Mouse (Mus musculus): ENCODE measurements around the gene Lrtm1. TPM values are rescaled to one million over a fixed set of nuclear protein-coding genes. Genes with fewer than 3 reads are reported as not detected.

The Lrtm1 gene
- 0.02 and 0.05 TPM in 2 replicates for polyA plus RNA-seq (2015; fragmentation: Nextera tagmentation; extraction: Ambion mirVana)

GRCm38 (mm10) chr14:29017883-29018282 lies at the start of gene Lrtm1:
TSS of gene Lrtm1 (plus strand) at chr14:29018208.
- H3K4me3 ChIP-seq (replicated peaks): no peak within 1 kb of the TSS
- no peak within 1 kb of the TSS for H3K4me2 ChIP-seq

GRCm38 (mm10) chr14:28969247-28969646 lies 48.8 kb upstream of the Lrtm1 start:
- DNase-seq (no peak), ATAC-seq (ENCODE audit: low read depth) (no peak)
- Histone ChIP-seq H3K4me2 (no peak overlapping the region), H3K36me3 (no peaks in the 10 kb centered on the region), H3K4me1 (replicated peaks) (no peaks in the 10 kb centered on the region), H3K4me3 (replicated peaks) (no peak overlapping the region), H3K27ac (no peak overlapping the region), H3K27me3 (no peaks in the 10 kb centered on the region), H3K9ac (no peak overlapping the region), H3K9me3 (replicated peaks) (no peaks in the 10 kb centered on the region)
- 67% methylated on average over 4 of the region's 4 CpGs for WGBS (ENCODE audit: insufficient replicate concordance)

More at GRCm38 (mm10) chr14:29017883-29018282, at the start of gene Lrtm1:
- Histone ChIP-seq H3K27ac (no peak within 1 kb of the TSS), H3K9me3 (replicated peaks) (no peaks in the 10 kb centered on the region), H3K27me3 (no peaks in the 10 kb centered on the region), H3K36me3 (no peaks in the 10 kb centered on the region), H3K9ac (no peak within 1 kb of the TSS), H3K4me1 (replicated peaks) (0 out of 2 replicates have a peak, but pooled peaks cover 6% of the 10 kb centered on the region)
- 18% methylated on average over 5 of the region's 5 CpGs for WGBS (ENCODE audit: insufficient replicate concordance)
- ATAC-seq (ENCODE audit: low read depth): no peak
- DNase-seq: no peak

GRCm38 (mm10) chr14:28972620-28973019 lies 45.4 kb upstream of the Lrtm1 start:
- no peak overlapping the region for H3K4me3 ChIP-seq (replicated peaks)
- no peaks in the 10 kb centered on the region for H3K4me1 ChIP-seq (replicated peaks)
- no peak overlapping the region for H3K9ac ChIP-seq
- no peak overlapping the region for H3K4me2 ChIP-seq
- DNase-seq (no peak), ATAC-seq (ENCODE audit: low read depth) (no peak)
- no peak overlapping the region for H3K27ac ChIP-seq
- no peaks in the 10 kb centered on the region for H3K9me3 ChIP-seq (replicated peaks)
- 63% methylated on average over 5 of the region's 5 CpGs for WGBS (ENCODE audit: insufficient replicate concordance)
- no peaks in the 10 kb centered on the region for H3K27me3 ChIP-seq
- no peaks in the 10 kb centered on the region for H3K36me3 ChIP-seq

GRCm38 (mm10) chr14:28979230-28979629 lies 38.8 kb upstream of the Lrtm1 start:
- Histone ChIP-seq H3K4me1 (replicated peaks) (no peaks in the 10 kb centered on the region), H3K9me3 (replicated peaks) (no peaks in the 10 kb centered on the region), H3K27me3 (no peaks in the 10 kb centered on the region), H3K27ac (no peak overlapping the region), H3K36me3 (no peaks in the 10 kb centered on the region), H3K9ac (no peak overlapping the region), H3K4me2 (no peak overlapping the region), H3K4me3 (replicated peaks) (no peak overlapping the region)
- WGBS (ENCODE audit: insufficient replicate concordance): 57% methylated on average over 2 of the region's 2 CpGs
- no peak for ATAC-seq (ENCODE audit: low read depth)
- no peak for DNase-seq

- H3K4me2 ChIP-seq: no peak overlapping the region
- no peak overlapping the region for H3K27ac ChIP-seq
- 26% methylated on average over 3 of the region's 3 CpGs for WGBS (ENCODE audit: insufficient replicate concordance)
- H3K9me3 ChIP-seq (replicated peaks): no peaks in the 10 kb centered on the region
- H3K36me3 ChIP-seq: no peaks in the 10 kb centered on the region
- no peak overlapping the region for H3K9ac ChIP-seq
- H3K27me3 ChIP-seq: no peaks in the 10 kb centered on the region
- no peak overlapping the region for H3K4me3 ChIP-seq (replicated peaks)
- no peaks in the 10 kb centered on the region for H3K4me1 ChIP-seq (replicated peaks)
- DNase-seq (no peak), ATAC-seq (ENCODE audit: low read depth) (no peak)
Measured at GRCm38 (mm10) chr14:28980482-28980881, 37.5 kb upstream of the Lrtm1 start.

GRCm38 (mm10) chr14:28984276-28984675 lies 33.7 kb upstream of the Lrtm1 start:
- Histone ChIP-seq H3K9me3 (replicated peaks) (no peaks in the 10 kb centered on the region), H3K36me3 (no peaks in the 10 kb centered on the region), H3K4me3 (replicated peaks) (no peak overlapping the region), H3K4me1 (replicated peaks) (no peaks in the 10 kb centered on the region), H3K9ac (no peak overlapping the region), H3K27me3 (no peaks in the 10 kb centered on the region), H3K4me2 (no peak overlapping the region), H3K27ac (no peak overlapping the region)
- no peak for DNase-seq
- 40% methylated on average over 2 of the region's 2 CpGs for WGBS (ENCODE audit: insufficient replicate concordance)
- ATAC-seq (ENCODE audit: low read depth): no peak

GRCm38 (mm10) chr14:28988211-28988900 lies 29.7 kb upstream of the Lrtm1 start:
- no peak overlapping the region for H3K27ac ChIP-seq
- H3K9ac ChIP-seq: no peak overlapping the region
- H3K36me3 ChIP-seq: no peaks in the 10 kb centered on the region
- DNase-seq (no peak), ATAC-seq (ENCODE audit: low read depth) (no peak)
- no peaks in the 10 kb centered on the region for H3K27me3 ChIP-seq
- H3K4me3 ChIP-seq (replicated peaks): no peak overlapping the region
- WGBS (ENCODE audit: insufficient replicate concordance): 67% methylated on average over 7 of the region's 7 CpGs
- no peaks in the 10 kb centered on the region for H3K4me1 ChIP-seq (replicated peaks)
- H3K9me3 ChIP-seq (replicated peaks): no peaks in the 10 kb centered on the region
- no peak overlapping the region for H3K4me2 ChIP-seq

- Histone ChIP-seq H3K27me3 (no peaks in the 10 kb centered on the region), H3K9me3 (replicated peaks) (no peaks in the 10 kb centered on the region), H3K9ac (no peak overlapping the region), H3K4me2 (no peak overlapping the region), H3K4me3 (replicated peaks) (no peak overlapping the region), H3K36me3 (no peaks in the 10 kb centered on the region), H3K4me1 (replicated peaks) (no peaks in the 10 kb centered on the region), H3K27ac (no peak overlapping the region)
- WGBS (ENCODE audit: insufficient replicate concordance): 82% methylated on average over 3 of the region's 3 CpGs
- ATAC-seq (ENCODE audit: low read depth) (no peak), DNase-seq (no peak)
Measured at GRCm38 (mm10) chr14:28996569-28996968, 21.4 kb upstream of the Lrtm1 start.

- ATAC-seq (ENCODE audit: low read depth): no peak
- WGBS (ENCODE audit: insufficient replicate concordance): 65% methylated on average over 5 of the region's 5 CpGs
Measured at GRCm38 (mm10) chr14:29005228-29005840, 12.7 kb upstream of the Lrtm1 start.

GRCm38 (mm10) chr14:29009644-29010043 lies 8.4 kb upstream of the Lrtm1 start:
- no peaks in the 10 kb centered on the region for H3K9me3 ChIP-seq (replicated peaks)
- H3K4me3 ChIP-seq (replicated peaks): no peak overlapping the region
- no peaks in the 10 kb centered on the region for H3K27me3 ChIP-seq
- no peak overlapping the region for H3K9ac ChIP-seq
- H3K27ac ChIP-seq: no peak overlapping the region
- WGBS (ENCODE audit: insufficient replicate concordance): 56% methylated on average over 4 of the region's 4 CpGs
- no peaks in the 10 kb centered on the region for H3K4me1 ChIP-seq (replicated peaks)
- no peak for ATAC-seq (ENCODE audit: low read depth)
- no peak for DNase-seq
- no peak overlapping the region for H3K4me2 ChIP-seq
- H3K36me3 ChIP-seq: no peaks in the 10 kb centered on the region

More at GRCm38 (mm10) chr14:29005228-29005840, 12.7 kb upstream of the Lrtm1 start:
- DNase-seq: no peak
- no peaks in the 10 kb centered on the region for H3K27me3 ChIP-seq
- H3K9me3 ChIP-seq (replicated peaks): no peaks in the 10 kb centered on the region
- no peaks in the 10 kb centered on the region for H3K4me1 ChIP-seq (replicated peaks)
- H3K4me3 ChIP-seq (replicated peaks): no peak overlapping the region
- no peak overlapping the region for H3K9ac ChIP-seq
- H3K4me2 ChIP-seq: no peak overlapping the region
- no peak overlapping the region for H3K27ac ChIP-seq
- no peaks in the 10 kb centered on the region for H3K36me3 ChIP-seq

- Histone ChIP-seq H3K36me3 (no peaks in the 10 kb centered on the region), H3K9me3 (replicated peaks) (no peaks in the 10 kb centered on the region), H3K4me2 (no peak overlapping the region), H3K27ac (no peak overlapping the region), H3K4me3 (replicated peaks) (no peak overlapping the region), H3K4me1 (replicated peaks) (0 out of 2 replicates have a peak, but pooled peaks cover 6% of the 10 kb centered on the region), H3K9ac (no peak overlapping the region), H3K27me3 (no peaks in the 10 kb centered on the region)
- DNase-seq (no peak), ATAC-seq (ENCODE audit: low read depth) (no peak)
- 66% methylated on average over 3 of the region's 3 CpGs for WGBS (ENCODE audit: insufficient replicate concordance)
Measured at GRCm38 (mm10) chr14:29013161-29013560, 4.8 kb upstream of the Lrtm1 start.

- H3K4me3 ChIP-seq (replicated peaks): no peak overlapping the region
- ATAC-seq (ENCODE audit: low read depth) (no peak), DNase-seq (no peak)
Measured at GRCm38 (mm10) chr14:29014680-29015079, 3.3 kb upstream of the Lrtm1 start.

More at GRCm38 (mm10) chr14:29014680-29015079, 3.3 kb upstream of the Lrtm1 start:
- Histone ChIP-seq H3K9me3 (replicated peaks) (no peaks in the 10 kb centered on the region), H3K27me3 (no peaks in the 10 kb centered on the region), H3K27ac (no peak overlapping the region), H3K4me1 (replicated peaks) (0 out of 2 replicates have a peak, but pooled peaks cover 6% of the 10 kb centered on the region), H3K9ac (no peak overlapping the region), H3K36me3 (no peaks in the 10 kb centered on the region), H3K4me2 (no peak overlapping the region)
- WGBS (ENCODE audit: insufficient replicate concordance): 61% methylated on average over 2 of the region's 2 CpGs

All from liver, embryonic 13.5 days (tissue).